Mouse (Mus musculus) kidney, adult 11 months (tissue): ENCODE measurements around the gene Abhd14a.

ENCODE experiments used
- DNase-seq: peaks from one replicate; pipeline ENCODE4 v3.0.0; 2022

The Abhd14a gene

DNA sequence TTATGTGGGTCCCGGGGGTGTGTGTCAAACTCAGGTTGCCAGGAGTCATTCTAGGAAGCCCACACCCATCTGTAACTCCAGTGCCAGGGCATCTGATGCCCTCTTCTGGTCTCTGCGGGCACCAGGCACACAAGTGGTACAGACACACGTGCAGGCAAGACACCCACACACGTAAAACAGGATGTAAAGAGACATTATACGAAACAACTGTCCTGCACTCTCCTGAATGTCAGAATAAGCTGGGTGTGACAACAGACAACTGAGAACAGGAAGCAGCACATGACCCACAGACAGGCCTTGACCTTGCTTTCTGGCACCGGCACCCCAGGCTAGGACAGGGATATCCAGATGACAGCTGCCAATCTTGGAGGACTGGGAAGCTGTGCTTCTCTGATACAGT is 21.8 kb upstream of the Abhd14a start:
- no peak for DNase-seq

DNA sequence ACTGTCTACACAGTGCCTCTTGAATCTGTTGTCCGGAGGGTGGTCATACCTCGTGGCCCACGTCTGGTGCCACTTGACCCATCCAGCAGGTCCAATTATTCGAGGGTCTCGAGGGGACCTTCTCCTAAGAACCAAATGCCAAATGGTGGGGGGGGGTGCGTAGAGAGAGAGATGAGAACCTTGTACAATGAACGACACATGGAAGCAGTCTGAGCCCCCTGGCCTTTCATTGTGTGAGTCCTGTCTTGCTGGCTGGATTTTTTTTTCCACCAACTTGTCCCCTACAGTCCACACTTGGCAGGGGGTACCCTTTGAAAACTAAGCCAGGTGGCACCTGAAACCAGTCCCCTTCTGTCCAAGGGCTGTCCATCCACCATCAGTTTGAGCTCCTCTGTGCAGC is 20.3 kb upstream of the Abhd14a start:
- DNase-seq, result no peak

DNA sequence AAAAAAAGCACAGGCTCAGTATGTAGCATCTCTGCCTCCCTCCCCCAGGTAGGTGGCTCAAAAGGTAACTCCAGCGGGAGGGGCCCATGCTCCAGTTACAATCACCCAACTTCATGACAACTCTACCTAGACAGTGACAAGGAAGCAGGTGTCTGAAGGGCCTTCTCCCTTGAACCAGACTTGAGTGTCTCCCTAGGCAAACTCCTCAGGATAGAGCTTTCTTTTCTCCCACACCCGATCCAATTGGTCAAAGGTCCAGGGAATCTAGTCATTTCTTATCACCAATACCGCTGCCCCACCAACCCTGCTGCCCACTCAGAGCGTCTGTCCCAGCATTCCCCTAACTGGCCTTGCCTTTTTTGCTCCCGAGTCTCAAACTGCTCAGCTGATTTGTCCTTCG is 19.2 kb upstream of the Abhd14a start:
- no peak for DNase-seq

DNA sequence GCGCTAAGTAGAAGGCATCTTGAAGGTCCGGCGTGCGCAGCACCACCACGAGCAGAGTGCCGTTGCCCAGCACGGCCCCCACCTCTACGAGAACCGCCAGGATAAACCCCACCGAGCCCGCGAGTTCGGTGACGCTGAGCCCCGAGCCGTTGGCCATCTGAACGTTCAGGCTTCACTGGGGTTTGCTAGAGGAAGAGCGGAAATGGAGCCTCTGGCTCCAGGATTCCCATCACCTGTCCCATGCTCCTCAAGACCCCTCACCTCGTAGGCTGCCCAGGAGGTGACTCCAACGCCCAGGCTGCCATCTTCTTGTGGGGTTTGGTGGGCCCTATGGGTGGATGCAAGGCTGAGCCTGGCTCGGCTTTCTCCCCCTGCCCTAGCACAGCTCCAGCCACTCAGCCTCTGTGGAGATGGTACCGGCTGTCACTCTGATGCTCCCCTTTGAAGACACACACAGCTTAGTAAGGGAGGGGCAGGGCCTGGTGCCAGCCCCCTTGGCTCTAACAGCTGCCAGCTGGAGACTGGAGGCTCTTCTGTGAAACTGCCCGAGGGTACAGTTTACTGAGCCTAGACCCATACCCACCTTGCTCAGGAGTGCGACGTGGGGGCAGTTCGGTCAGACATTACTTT is 18.2 kb upstream of the Abhd14a start, which contains the start of gene Gpr62:
Gene Gpr62, minus strand, starts transcription at position 368 of the 630 bp plus-strand sequence.
- DNase-seq, result no peak

DNA sequence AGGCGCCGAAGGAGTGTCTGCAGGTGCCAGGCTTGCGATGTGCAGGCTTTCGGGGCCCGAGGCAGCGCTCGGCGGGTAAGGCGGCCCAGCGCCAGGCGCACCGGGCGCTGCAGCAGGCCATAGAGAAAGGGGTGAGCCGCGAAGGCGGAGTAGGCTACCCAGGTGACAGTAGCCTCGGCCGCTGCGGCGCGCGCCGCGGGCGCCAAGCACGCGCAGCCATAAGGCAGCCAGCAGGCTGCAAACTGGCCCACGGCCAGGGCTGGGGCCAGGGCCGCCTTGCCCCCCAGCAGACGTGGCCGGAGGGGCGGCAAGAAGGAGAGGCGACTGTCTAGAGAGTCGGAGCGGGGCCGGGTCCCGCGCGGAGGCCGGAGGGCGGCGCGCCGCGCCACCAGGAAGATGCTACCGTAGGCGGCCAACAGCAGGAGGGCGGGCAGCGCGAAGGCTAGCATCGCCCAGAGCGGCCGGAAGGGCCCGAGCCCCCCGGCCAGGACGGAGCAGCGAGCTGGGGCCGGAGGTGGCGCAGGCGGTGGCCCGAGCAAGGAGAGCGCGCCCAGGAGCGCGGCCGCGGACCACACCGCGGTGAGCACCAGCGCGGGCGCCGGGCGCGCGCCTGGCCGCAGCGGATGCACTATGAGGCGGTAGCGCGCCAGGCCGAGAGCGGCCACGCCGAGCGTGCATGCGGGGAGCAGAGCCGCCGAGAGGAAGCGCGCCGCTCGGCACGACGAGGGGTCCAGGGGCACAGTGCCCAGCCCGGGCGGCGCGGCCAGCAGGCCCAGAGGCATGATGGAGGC is 17.5 kb upstream of the Abhd14a start:
- no peak for DNase-seq

DNA sequence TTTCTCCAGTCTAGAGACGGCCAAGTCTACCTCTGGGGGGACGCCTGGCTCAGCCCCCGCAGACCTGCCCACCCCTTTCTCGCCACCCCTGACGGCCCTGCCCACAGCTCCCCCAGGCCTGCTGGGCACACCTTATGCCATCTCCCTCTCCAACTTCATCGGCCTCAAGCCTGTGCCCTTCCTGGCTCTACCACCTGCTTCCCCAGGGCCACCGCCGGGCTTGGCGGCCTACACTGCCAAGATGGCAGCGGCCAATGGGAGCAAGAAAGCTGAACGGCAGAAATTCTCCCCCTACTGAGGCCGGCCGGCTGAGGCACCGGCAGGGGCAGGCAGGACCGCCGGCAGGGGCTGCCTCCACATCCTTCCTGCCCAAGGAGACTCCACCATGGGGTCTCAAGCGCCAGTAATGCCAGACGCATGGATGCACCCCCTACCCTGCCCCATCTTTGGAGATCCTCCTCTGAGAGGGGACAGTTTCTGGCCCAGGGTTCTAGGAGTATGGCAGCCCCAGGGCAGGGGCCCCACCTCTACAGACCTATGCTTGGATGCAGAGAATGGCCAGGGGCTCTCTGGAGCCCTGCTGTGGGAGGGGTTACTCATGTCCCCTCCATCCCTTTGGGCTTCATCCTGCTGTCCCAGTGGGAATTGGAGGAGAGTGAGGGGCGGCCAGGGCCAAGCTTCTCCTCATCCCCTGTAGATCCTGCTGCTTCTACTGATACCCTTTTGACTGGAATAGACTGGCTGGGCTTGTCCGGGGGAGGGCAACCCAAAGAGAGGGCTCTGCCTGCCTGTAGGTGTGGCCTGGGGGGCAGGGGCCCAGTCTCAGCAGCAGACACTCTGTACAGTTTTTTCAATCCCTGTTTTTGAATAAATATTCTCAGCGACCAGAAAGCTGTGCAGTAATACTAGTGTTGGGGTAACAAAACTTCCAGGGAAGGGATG is 15.9 kb upstream of the Abhd14a start:
- DNase-seq, result no peak

DNA sequence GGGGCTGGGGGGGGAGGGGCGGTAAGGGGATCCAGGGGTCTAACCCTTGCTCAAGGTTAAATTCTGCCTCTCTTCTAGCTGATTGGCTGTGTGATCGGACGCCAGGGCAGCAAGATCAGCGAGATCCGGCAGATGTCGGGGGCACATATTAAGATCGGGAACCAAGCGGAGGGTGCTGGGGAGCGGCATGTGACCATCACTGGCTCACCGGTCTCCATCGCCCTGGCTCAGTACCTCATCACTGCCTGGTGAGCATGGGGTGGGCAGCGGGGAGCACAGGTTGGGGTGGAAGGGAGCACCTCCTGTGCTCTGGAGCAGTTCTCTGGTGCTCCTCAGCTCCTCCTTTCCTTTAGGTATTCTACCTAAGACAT is 14.9 kb upstream of the Abhd14a start:
- no peak for DNase-seq

DNA sequence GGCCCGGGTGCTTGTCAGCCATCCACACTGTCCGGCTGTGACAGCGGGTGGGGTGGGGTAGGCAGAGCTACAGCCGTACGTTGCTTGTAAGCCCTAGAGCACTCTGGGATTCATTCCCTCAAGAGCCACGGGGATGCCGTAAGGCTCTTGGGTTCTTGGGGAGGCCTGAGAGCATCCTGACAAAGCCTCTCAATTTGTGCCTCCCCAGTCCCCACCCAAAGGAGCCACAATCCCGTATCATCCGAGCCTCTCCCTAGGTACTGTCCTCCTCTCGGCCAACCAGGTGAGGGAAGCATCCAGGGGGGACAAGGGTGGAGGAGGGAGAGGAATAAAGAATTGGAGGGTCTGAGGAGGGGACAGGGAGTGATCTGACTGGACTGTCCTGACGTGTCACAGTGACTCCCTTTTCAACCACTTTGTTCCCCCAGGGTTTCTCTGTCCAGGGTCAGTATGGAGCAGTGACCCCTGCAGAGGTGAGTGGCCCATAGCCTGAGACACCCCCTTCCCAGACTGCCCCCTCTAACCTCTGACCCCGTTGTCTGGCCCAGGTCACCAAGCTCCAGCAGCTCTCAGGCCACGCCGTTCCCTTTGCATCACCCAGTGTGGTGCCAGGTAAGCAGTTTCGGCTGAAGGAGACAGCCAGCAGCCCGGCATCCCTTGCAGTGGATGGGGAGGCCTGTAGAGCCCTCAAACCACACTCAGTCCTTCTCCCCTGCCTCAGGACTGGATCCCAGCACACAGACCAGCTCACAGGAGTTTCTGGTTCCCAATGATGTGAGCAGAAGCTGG is 14.4 kb upstream of the Abhd14a start:
- DNase-seq, result no peak

DNA sequence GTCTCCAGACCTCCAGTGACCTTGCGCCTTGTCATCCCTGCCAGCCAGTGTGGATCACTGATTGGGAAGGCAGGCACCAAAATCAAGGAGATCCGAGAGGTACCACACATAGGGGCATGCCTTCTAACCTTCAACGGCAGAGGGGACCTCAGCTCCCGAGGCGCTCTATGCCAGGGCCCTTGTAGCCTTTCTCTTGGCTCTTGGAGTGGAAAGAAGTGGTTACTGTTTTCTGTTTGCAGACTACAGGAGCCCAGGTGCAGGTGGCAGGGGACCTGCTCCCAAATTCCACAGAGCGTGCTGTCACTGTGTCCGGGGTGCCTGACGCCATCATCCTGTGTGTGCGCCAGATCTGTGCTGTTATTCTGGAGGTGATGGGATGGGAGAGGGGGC is 13.5 kb upstream of the Abhd14a start:
- no peak for DNase-seq

DNA sequence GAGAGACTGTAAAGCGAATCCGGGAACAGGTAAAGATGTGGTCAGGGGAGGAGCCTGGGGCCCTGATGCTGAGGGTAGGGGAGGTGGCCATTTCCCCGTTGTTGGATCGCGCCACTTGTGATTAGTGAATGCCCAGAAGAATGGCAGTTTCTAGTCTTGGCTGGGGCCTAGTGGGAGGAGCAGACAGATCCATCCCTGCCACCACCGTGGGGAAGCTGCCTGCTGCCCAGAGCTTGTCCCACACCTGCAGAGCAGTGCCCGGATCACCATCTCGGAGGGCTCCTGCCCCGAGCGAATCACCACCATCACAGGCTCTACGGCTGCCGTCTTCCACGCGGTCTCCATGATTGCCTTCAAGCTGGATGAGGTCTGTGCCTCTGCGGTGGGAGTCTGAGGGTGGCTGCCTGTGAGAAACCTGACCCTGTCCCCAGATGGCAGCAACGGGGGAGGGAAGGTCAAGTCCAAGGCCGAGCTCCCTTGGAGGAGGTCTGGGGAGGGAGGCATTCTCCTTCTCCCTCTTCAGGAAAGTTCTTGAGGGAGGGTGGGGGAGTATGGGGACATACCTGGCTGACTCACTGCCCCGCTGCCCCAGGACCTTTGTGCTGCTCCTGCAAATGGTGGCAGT is 13.0 kb upstream of the Abhd14a start:
- DNase-seq, result no peak

DNA sequence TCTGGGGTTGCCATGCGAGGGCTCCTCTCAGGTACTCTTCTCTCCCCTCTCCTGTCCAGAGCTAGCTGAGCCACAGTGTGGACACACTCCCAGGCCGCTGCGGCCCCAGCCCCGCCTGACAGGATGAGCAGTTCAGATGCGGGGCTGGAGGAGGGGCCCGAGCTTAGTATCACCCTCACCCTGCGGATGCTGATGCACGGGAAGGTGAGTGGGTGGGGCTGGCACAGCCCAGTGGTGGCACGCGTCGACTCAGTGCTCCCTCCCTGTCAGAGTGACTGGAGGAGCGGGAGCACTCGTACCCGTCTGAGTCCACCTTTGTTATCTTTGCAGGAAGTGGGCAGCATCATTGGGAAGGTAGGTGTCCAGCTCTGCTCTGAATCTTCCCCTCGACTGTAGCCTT is 12.5 kb upstream of the Abhd14a start:
- DNase-seq, result no peak

DNA sequence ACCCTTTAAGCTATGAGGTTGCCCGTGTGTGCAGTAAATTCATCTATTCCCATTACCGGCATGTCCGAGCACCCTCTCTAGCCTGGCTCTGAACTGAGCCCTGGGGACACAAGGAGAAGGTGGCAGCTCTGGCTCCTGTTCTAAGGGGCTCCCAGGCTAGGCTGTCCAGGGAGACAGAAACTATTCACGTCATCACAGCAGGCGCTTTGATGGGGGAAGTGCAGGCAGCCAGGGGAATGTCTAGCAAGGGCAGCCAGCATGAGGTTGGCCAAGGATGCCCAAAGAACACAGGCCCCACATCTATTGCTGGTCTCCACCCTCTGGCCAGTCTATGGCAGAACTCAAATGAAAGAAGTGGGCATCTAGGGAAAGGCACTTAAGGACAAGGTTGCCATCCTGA is 10.4 kb upstream of the Abhd14a start:
- DNase-seq, result no peak

DNA sequence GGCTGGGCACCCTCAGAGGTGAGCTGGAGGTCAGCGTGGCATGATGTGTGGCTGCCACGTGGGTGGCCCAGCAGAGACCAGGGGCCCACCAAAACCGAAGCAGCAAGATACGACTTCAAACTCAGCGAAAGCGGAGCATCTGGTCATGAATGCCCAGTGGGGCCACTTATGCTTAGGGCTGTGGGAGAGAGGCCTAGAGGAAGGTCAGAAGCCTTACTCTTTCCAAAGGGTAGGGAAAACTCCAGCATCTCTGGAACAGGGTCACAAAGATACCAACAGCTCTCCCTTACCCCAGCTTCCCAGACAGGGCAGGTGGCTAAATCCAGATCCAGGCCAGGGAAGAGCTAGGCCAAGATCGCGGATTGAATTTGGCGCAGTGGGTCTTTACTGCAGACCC is 9.7 kb upstream of the Abhd14a start:
- DNase-seq, result no peak

DNA sequence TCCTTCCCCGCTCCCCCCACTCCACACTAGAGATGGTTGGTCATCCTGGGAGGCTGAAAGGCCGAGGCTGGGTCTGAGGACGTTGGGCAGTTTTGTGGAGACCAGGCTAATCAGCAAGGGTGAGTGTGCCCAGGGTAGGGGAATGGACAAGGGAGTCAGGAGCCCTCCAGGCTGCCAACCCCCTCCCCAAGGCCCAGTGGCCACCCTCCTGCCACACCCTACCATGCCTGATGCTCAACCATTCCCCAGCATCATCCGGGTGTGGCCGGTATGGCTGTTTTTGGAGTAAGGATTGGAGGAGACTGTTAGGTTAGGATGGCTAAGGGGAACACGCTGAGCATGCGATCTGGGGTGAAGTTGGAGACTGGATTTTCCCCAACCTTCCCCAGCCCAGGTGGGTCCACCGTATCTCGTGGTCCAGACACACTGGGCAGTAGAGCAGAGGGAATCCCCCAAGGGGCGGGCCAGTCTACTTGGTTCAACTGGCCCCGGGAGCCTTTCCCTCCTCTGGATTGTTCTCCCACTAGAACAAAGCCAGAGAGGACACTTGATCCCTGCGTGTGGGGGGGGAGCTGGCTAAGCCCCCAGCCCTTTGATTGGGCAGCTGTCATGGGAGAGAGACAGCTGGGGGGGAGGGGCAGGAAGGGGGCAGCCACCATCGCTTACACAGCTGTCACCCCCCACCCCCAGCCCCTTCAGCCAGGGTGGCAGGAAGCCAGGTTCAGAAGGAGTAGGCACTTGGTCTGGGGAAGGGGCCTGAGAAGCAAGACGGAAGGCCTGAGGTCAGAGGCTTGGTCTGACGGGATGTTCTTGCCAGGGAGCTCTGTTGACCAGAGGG is 9.1 kb upstream of the Abhd14a start:
- DNase-seq, result no peak

DNA sequence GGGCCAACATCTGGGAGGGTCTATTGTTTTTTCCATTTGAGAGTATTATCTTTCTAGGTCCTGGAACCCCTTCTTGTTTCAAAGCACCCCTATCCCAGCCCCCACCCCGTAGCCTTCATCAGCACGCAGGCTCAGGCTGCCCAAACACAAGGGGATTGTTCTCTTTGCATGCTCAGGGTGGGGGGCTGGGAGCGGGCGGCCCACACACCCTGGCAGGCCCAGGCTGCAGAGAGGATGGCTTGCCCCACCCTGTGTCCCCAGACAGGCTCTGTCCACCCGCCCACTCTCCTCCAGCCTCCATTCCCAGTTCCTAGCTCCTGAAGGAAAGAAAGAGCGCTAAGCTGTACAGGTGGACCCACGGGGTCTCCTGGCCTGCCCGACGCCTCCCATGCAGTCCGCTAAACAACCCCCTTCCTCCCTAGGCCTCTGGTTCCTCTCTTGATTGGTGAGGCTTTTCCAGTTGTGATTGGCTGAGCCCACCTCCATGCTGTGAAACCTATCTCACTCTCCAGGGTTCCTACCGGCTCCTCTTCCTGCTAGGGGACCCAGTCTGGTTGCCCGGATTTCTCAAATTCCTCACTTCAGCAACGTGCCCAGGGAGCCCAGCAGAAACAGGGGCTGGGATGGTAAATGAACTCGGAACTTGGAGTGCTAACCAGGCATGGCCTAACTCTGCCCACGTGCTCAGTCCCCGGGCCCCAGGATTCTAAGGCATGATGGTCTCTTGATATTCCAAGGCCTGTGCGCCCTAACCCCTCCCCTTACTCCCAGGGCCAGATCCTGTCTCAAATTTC is 7.6 kb upstream of the Abhd14a start:
- DNase-seq, result no peak

DNA sequence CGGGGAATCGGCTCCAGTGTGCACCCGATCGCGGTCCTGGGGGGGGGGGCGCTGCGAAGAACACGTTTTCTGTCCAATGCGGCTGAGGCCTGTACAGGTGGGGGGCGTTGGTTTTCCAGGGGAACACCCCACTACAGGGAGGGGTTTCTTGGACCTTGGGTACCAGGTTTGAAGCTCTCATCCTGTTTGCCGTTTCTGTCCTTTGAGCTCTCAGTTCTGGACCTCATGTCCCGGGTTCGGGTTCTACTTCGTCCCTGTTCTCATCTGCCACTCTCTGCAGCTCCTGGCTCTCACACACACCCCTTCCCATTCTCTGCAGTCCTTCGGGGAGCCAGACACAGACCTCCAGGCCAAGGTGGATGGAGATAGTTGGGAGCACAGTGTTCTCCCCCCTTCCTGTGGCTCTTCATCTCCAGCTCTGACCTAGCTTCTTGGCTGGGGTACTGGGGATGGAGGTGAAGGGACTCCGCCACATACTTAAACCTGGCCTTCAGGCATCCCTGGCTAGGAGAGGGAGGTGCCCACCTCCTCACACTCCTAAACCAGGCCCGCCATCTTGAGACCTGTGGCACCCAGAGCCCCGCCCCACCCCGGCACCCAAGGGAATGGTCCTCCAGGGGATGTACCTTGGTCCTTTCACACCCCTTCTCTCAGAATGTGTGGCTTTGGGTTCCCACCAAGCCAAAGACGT is 6.7 kb upstream of the Abhd14a start:
- no peak for DNase-seq

DNA sequence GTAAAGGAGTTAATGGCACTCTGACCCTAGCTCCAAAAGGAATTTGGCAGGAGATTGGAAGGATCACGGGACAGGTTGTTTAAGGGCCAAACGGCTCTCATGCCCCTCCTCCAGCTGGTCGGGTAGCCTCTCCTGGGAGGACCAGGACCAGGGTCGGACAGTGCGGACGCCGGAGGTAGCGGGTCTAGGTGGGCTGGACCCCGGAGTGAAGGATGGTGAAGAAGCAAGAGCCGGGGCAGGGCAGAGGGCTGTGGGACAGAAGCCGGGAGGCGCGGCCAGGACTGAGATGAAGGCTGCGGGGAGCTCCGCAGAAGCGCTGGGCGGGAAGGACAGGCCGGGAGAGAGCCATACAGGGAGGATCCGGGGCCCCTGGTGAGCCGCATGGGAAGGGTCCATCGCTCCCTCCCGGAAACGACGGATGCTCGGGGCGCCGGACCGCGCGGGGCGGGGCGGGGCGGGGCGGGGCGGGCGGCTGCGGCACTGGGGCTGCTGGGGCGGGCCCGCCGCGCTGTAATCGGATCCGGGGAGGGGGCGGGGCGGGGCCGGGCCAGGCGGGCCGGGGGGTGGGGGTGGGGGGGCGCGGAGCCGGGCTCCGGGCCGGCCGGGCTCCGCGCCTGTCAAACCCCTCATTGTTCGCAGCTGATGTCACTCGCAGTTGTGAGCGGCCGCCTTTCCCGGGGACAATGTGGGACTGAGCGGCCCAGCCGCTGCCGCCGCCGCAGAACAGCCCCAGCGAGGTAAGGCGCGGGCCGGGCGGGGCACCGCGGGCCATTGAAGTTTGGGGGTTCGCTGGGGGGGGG is 6.0 kb upstream of the Abhd14a start, which contains the start of gene Pcbp4:
Gene Pcbp4, plus strand, starts transcription at position 21 of the 800 bp plus-strand sequence.
- peak; percentile 90 for DNase-seq

DNA sequence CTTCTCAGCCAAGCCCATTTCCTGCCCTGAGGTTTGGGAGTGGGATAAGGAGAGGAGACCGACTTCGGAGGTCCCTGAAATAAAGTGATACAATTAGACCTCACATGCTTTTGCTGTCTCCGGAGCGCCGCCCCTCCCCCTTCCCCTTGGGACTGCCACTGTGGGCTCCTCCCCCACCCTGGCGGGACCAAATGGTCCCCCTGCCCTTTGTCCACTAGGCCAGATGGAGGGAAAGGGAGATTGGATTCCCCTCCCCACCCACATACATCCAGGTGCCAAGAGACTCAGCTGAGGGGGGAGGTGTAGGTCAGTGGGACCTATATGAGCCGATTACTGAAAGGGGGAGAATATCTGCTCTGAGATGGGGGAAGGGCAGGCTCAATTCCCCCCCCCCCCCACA is 5.3 kb upstream of the Abhd14a start:
- peak; percentile 82 for DNase-seq

DNA sequence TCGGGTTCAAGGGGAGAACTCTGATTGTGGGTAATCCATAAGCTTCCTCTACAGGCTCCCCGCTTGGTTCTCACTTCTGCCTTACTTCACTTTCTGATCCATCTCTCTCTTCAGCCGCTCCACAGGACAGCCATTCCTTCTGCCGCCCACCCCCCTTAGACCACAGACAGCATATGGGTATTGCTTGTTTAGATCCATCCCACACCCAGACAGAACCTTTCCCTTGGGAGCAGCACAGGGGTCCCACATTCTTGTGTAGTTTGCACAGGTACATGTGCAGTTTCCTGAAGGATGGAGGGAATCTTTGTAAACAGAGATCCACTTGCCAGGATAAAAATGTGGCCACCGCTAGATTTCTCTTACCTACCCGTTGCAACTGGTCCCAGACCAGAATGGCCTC is 4.9 kb upstream of the Abhd14a start:
- no peak for DNase-seq
